Comparison of ENCODE assay signal across 15 mouse cellular contexts in the genomic region with DNA sequence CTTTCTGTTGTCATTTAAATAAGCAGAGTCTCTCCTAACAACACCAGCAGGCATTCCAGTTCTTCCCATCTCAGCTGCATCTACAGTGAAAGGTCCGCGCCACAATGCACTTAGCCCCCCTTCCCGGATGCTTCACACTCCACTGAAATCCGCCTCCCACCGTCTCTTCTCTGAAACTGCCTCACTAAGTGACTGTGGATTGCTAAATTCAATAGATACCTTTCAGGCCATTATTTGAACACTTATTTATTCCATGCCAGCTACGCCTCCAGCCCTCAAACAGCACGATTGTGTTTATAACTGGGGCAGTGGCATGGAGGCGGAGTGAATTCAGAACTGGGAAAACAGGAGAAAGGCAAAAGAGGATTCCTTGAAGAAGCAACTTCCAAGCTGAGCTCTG. TPM values are rescaled to one million over a fixed set of nuclear protein-coding genes. Genes with fewer than 3 reads are reported as not detected.
DNase-seq lines count a peak whose midpoint lies in the region; ATAC-seq and TF ChIP-seq lines count a peak whose summit lies in the region.
"Had no signal": no experiment of that assay in that cellular context is flagged by ENCODE, and none has a peak within 500 bp of the region (broad histone marks: within the 10 kb centered on the region; RNA-seq: fewer than 3 reads in every experiment).

No protein-coding gene starts in this region.

- H3K4me3 ChIP-seq in forebrain, embryonic 11.5 days (ENCODE audit: low read depth, low read length): no peak overlapping the region
- H3K4me3 ChIP-seq in forebrain, embryonic 10.5 days: no peak overlapping the region
- no peak overlapping the region for H3K4me3 ChIP-seq in midbrain, embryonic 10.5 days
- H3K4me3 ChIP-seq in olfactory bulb, adult 2 months (ENCODE audit: insufficient read depth, low read depth, low read length): no peak overlapping the region
- H3K4me3 ChIP-seq: limb, embryonic 13.5 days; lung, embryonic 15.5 days had no signal

- H3K27me3 ChIP-seq in forebrain, embryonic 11.5 days (ENCODE audit: control insufficient read depth, insufficient read depth, low read length): no peaks in the 10 kb centered on the region
- H3K27me3 ChIP-seq in forebrain, embryonic 10.5 days (ENCODE audit: poor library complexity, severe bottlenecking): no peaks in the 10 kb centered on the region
- H3K27me3 ChIP-seq in midbrain, embryonic 10.5 days (ENCODE audit: low read depth, poor library complexity, severe bottlenecking): no peaks in the 10 kb centered on the region
- H3K27me3 ChIP-seq: limb, embryonic 13.5 days; lung, embryonic 15.5 days had no signal

- H3K9me3 ChIP-seq in forebrain, embryonic 11.5 days (ENCODE audit: control insufficient read depth, low read length): no peaks in the 10 kb centered on the region
- no peaks in the 10 kb centered on the region for H3K9me3 ChIP-seq in forebrain, embryonic 10.5 days
- H3K9me3 ChIP-seq in midbrain, embryonic 10.5 days (replicated peaks): no peaks in the 10 kb centered on the region
- H3K9me3 ChIP-seq: G1E; limb, embryonic 13.5 days; lung, embryonic 15.5 days had no signal

- H3K9ac ChIP-seq in forebrain, embryonic 11.5 days (ENCODE audit: low read length): no peak overlapping the region
- H3K9ac ChIP-seq: limb, embryonic 13.5 days; lung, embryonic 15.5 days had no signal

- TF ChIP-seq CTCF in olfactory bulb, adult 2 months (IDR thresholded peaks at IDR 0.05; ENCODE audit: insufficient read depth, low read depth, low read length): no peak

- no peak overlapping the region for H3K4me2 ChIP-seq in forebrain, embryonic 11.5 days (ENCODE audit: low read depth, low read length, severe bottlenecking)
- H3K4me2 ChIP-seq: limb, embryonic 13.5 days; lung, embryonic 15.5 days had no signal

- H3K27ac ChIP-seq in forebrain, embryonic 11.5 days (ENCODE audit: low read depth, low read length): no peak overlapping the region
- no peak overlapping the region for H3K27ac ChIP-seq in forebrain, embryonic 10.5 days
- peak overlapping the region; percentile 55; the same call in 1 of the 2 replicates for H3K27ac ChIP-seq in midbrain, embryonic 10.5 days (replicated peaks)
- peak overlapping the region; percentile 91 for H3K27ac ChIP-seq in olfactory bulb, adult 2 months (ENCODE audit: insufficient read depth, low read depth, low read length)
- H3K27ac ChIP-seq: limb, embryonic 13.5 days; lung, embryonic 15.5 days had no signal

- no peaks in the 10 kb centered on the region for H3K36me3 ChIP-seq in forebrain, embryonic 11.5 days (ENCODE audit: control insufficient read depth, insufficient read depth, low read length)
- H3K36me3 ChIP-seq in forebrain, embryonic 10.5 days (replicated peaks): peaks cover 20% of the 10 kb centered on the region
- peaks cover 5% of the 10 kb centered on the region; the same call in 1 of the 2 replicates for H3K36me3 ChIP-seq in midbrain, embryonic 10.5 days
- H3K36me3 ChIP-seq: lung, embryonic 15.5 days had no signal

- no peak for DNase-seq in forebrain, embryonic 11.5 days (ENCODE audit: low spot score)
- DNase-seq in forebrain, embryonic 10.5 days (ENCODE audit: extremely low spot score, low spot score): no peak
- peak; percentile 36 to 49 for DNase-seq in right cerebral cortex, postnatal 10 days (ENCODE audit: low spot score in 2 of 2)
- DNase-seq in right cerebral cortex, postnatal 4 days: no peak
- no peak for DNase-seq in midbrain, embryonic 10.5 days (ENCODE audit: low spot score)
- no peak for DNase-seq in spleen, postnatal 4 days (ENCODE audit: low spot score in 2 of 2)
- DNase-seq in kidney, adult 18-20 months: no peak
- DNase-seq: cerebellum, postnatal 36 days; gastrocnemius, postnatal 10 days; thymus, postnatal 36 days had no signal

- H3K4me1 ChIP-seq in forebrain, embryonic 11.5 days (replicated peaks; ENCODE audit: control insufficient read depth, insufficient read depth, low read length): no peaks in the 10 kb centered on the region; the same call in 1 of the 2 replicates
- peaks cover 20% of the 10 kb centered on the region for H3K4me1 ChIP-seq in forebrain, embryonic 10.5 days
- H3K4me1 ChIP-seq in midbrain, embryonic 10.5 days: peaks cover 16% of the 10 kb centered on the region
- peaks cover 23% of the 10 kb centered on the region for H3K4me1 ChIP-seq in olfactory bulb, adult 2 months (ENCODE audit: control insufficient read depth, insufficient read depth, low read length)

- no peak for TF ChIP-seq POLR2A in olfactory bulb, adult 2 months (IDR thresholded peaks at IDR 0.05; ENCODE audit: insufficient read depth, low read depth, low read length)

- ATAC-seq in forebrain, embryonic 11.5 days (replicated peaks; ENCODE audit: low FRiP score): peak; percentile 56; the same call in 1 of the 2 replicates
- ATAC-seq: intestine, postnatal 0 days had no signal

- WGBS in forebrain, embryonic 11.5 days: 42% methylated on average over 8 of the region's 8 CpGs
- 64% methylated on average over 8 of the region's 8 CpGs for WGBS in forebrain, embryonic 10.5 days
- 53% methylated on average over 8 of the region's 8 CpGs for WGBS in midbrain, embryonic 10.5 days
- WGBS in olfactory bulb, adult 2 months: 12% methylated on average over 8 of the region's 8 CpGs

RNA-seq across cellular contexts. Expression of a gene that starts 12.4 kb away (rescaled TPM):
- polyA plus RNA-seq in forebrain, embryonic 11.5 days (2014; fragmentation: Nextera tagmentation; extraction: Ambion mirVana): 51.8 and 63.9 TPM in 2 replicates
- polyA plus RNA-seq in forebrain, embryonic 10.5 days (2016; fragmentation: Nextera tagmentation; extraction: Ambion mirVana): 42.8 and 43.1 TPM in 2 replicates
- polyA plus RNA-seq in midbrain, embryonic 10.5 days (2016; fragmentation: Nextera tagmentation; extraction: Ambion mirVana): 50.7 and 68.9 TPM in 2 replicates
- not detected in 2 replicates for polyA plus RNA-seq in olfactory bulb, adult 2 months (2012; ENCODE audit: insufficient read depth, insufficient read length, low replicate concordance, missing spikeins)

RNA-seq across cellular contexts. Expression of a gene that starts 55.6 kb away (rescaled TPM):
- polyA plus RNA-seq in forebrain, embryonic 11.5 days (2014; fragmentation: Nextera tagmentation; extraction: Ambion mirVana): 45.9 and 47.5 TPM in 2 replicates
- polyA plus RNA-seq in forebrain, embryonic 10.5 days (2016; fragmentation: Nextera tagmentation; extraction: Ambion mirVana): 39.6 and 42.4 TPM in 2 replicates
- 46.5 and 52.5 TPM in 2 replicates for polyA plus RNA-seq in midbrain, embryonic 10.5 days (2016; fragmentation: Nextera tagmentation; extraction: Ambion mirVana)
- not detected in 2 replicates for polyA plus RNA-seq in olfactory bulb, adult 2 months (2012; ENCODE audit: insufficient read depth, insufficient read length, low replicate concordance, missing spikeins)

Comparison
In these comparisons a context has a peak if more than half of its experiments do, and no peak if none do; other contexts are left out.
1. DNase-seq: peak in right cerebral cortex, postnatal 10 days (2 of 2); none in forebrain, embryonic 11.5 days (single experiment), forebrain, embryonic 10.5 days (single experiment), right cerebral cortex, postnatal 4 days (single experiment), midbrain, embryonic 10.5 days (single experiment), spleen, postnatal 4 days (0 of 2) and kidney, adult 18-20 months (single experiment).
2. H3K27ac ChIP-seq: peak in midbrain, embryonic 10.5 days (single experiment) and olfactory bulb, adult 2 months (single experiment); none in forebrain, embryonic 11.5 days (single experiment) and forebrain, embryonic 10.5 days (single experiment).
3. RNA of a gene that starts 55.6 kb away (polyA plus RNA-seq): 46.5 to 52.5 TPM in midbrain, embryonic 10.5 days, 45.9 to 47.5 TPM in forebrain, embryonic 11.5 days and 39.6 to 42.4 TPM in forebrain, embryonic 10.5 days; not detected in olfactory bulb, adult 2 months; every median in the first group is over 10 times any median in the second.